Mouse (Mus musculus) thymus, postnatal 4 days (tissue): ENCODE measurements around the gene Tyms.
"Not testable (repeated sequence)": the region's sequence is repeated elsewhere in the genome, so short reads cannot be mapped to it uniquely, and the experiment has no call there.

Experiments used
- DNase-seq: peaks from one replicate; pipeline ENCODE4 v3.0.0; 2021

The Tyms gene

GRCm38 (mm10) chr5:30098260-30098659 lies 24.8 kb upstream of the Tyms start:
- no peak for DNase-seq

- DNase-seq, result no peak
Measured at GRCm38 (mm10) chr5:30095731-30096130, 22.3 kb upstream of the Tyms start.

- DNase-seq, result no peak
Measured at GRCm38 (mm10) chr5:30094399-30094798, 21.0 kb upstream of the Tyms start.

- peak; percentile 31 for DNase-seq
Measured at GRCm38 (mm10) chr5:30092701-30093100, 19.3 kb upstream of the Tyms start.

GRCm38 (mm10) chr5:30072377-30072776 lies 1.0 kb downstream of the Tyms start:
- no peak for DNase-seq

GRCm38 (mm10) chr5:30071677-30072076 lies 1.7 kb downstream of the Tyms start:
- no peak for DNase-seq

- no peak for DNase-seq
Measured at GRCm38 (mm10) chr5:30067726-30068125, 5.7 kb downstream of the Tyms start.

GRCm38 (mm10) chr5:30059607-30060006 lies 13.8 kb downstream of the Tyms start:
- DNase-seq, result not testable (repeated sequence)

- no peak for DNase-seq
Measured at GRCm38 (mm10) chr5:30058216-30058731, 15.1 kb downstream of the Tyms start.

- not testable (repeated sequence) for DNase-seq
Measured at GRCm38 (mm10) chr5:30039841-30040240, 33.6 kb downstream of the Tyms start.

- DNase-seq, result not testable (repeated sequence)
Measured at GRCm38 (mm10) chr5:30039324-30039723, 34.1 kb downstream of the Tyms start.

- not testable (repeated sequence) for DNase-seq
Measured at GRCm38 (mm10) chr5:30037111-30037510, 36.3 kb downstream of the Tyms start.

GRCm38 (mm10) chr5:30035862-30036261 lies 37.6 kb downstream of the Tyms start:
- DNase-seq, result not testable (repeated sequence)

- peak; percentile 9 for DNase-seq
Measured at GRCm38 (mm10) chr5:30014580-30014979, 58.8 kb downstream of the Tyms start.

- DNase-seq, result peak; percentile 28
Measured at GRCm38 (mm10) chr5:30012726-30013503, 60.5 kb downstream of the Tyms start, which contains the start of gene Il6. Il6 (plus strand) TSS chr5:30013114.
